Mouse (Mus musculus) cerebellum, adult 11 months (tissue): ENCODE results near the gene Cnnm3.
A peak's percentile ranks its signal among the peaks of the same experiment; 100 is the strongest.

Experiments used
- DNase-seq: peaks from one replicate; pipeline ENCODE4 v3.0.0; 2022

Gene Cnnm3

GRCm38 (mm10) chr1:36558031-36558993 lies 46.6 kb downstream of the Cnnm3 start, which contains the start of gene Sema4c:
TSS of gene Sema4c (minus strand) at chr1:36558349.
- DNase-seq: peak; percentile 63

- DNase-seq: no peak
These were observed 47.6 kb downstream of the Cnnm3 start for GRCm38 (mm10) chr1:36559256-36559655.

- no peak for DNase-seq
These were observed 48.2 kb downstream of the Cnnm3 start for GRCm38 (mm10) chr1:36559888-36560287.

- DNase-seq: no peak
These were observed 49.2 kb downstream of the Cnnm3 start for GRCm38 (mm10) chr1:36560903-36561302.

GRCm38 (mm10) chr1:36562388-36562787 lies 50.7 kb downstream of the Cnnm3 start:
- no peak for DNase-seq

- DNase-seq: no peak
These were observed 51.5 kb downstream of the Cnnm3 start for GRCm38 (mm10) chr1:36563197-36563596.

GRCm38 (mm10) chr1:36563632-36564031 lies 52.0 kb downstream of the Cnnm3 start:
- DNase-seq: no peak

GRCm38 (mm10) chr1:36564101-36564500 lies 52.4 kb downstream of the Cnnm3 start:
- DNase-seq: no peak

- DNase-seq: no peak
These were observed 54.8 kb downstream of the Cnnm3 start for GRCm38 (mm10) chr1:36566425-36566824.

GRCm38 (mm10) chr1:36567818-36568603 lies 56.3 kb downstream of the Cnnm3 start:
- no peak for DNase-seq

GRCm38 (mm10) chr1:36568776-36569175 lies 57.1 kb downstream of the Cnnm3 start:
- DNase-seq: no peak

GRCm38 (mm10) chr1:36569694-36570276 lies 58.1 kb downstream of the Cnnm3 start:
- DNase-seq: no peak

- DNase-seq: no peak
These were observed 58.7 kb downstream of the Cnnm3 start for GRCm38 (mm10) chr1:36570320-36570719.

- no peak for DNase-seq
These were observed 60.0 kb downstream of the Cnnm3 start for GRCm38 (mm10) chr1:36571627-36572026.

GRCm38 (mm10) chr1:36572140-36572700 lies 60.6 kb downstream of the Cnnm3 start:
- DNase-seq: no peak

- no peak for DNase-seq
These were observed 61.0 kb downstream of the Cnnm3 start for GRCm38 (mm10) chr1:36572709-36573108.

- DNase-seq: no peak
These were observed 61.9 kb downstream of the Cnnm3 start for GRCm38 (mm10) chr1:36573524-36573923.

GRCm38 (mm10) chr1:36574196-36574955 lies 62.7 kb downstream of the Cnnm3 start:
- DNase-seq: no peak

GRCm38 (mm10) chr1:36575347-36575746 lies 63.7 kb downstream of the Cnnm3 start:
- DNase-seq: no peak

- DNase-seq: no peak
These were observed 65.5 kb downstream of the Cnnm3 start for GRCm38 (mm10) chr1:36576991-36577675.
